ENCODE assay signal across 8 mouse cellular contexts in the genomic region with DNA sequence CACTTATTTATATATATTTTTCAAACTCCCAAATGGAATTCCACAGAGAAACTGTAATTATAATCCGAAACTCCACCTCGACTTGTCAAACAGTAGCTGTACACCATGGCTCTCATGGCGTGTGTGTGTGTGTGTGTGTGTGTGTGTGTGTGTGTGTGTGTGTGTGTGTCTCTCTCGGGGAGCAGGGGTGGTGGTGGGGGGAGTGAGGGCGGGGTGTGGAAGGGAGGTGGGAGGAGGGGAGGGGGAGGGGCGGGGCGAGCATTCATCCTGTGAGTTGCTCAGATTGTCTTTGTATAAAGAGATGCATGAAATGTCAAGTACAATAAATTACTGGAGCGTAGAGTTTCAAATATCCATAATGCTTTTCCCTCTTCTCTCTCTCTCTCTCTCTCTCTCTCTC.
DNase-seq lines count a peak whose midpoint lies in the region; ATAC-seq lines count a peak whose summit lies in the region.

No protein-coding gene starts in this region.

- no peak for ATAC-seq in limb, embryonic 12.5 days (ENCODE audit: insufficient number of reproducible peaks, insufficient read depth, low FRiP score, low TSS enrichment, low read depth)
- ATAC-seq in forebrain, embryonic 13.5 days, result peak; percentile 57
- peak; percentile 69; the same call in 1 of the 2 replicates for ATAC-seq in midbrain, embryonic 14.5 days (ENCODE audit: low FRiP score, low TSS enrichment)
- no peak for ATAC-seq in liver, embryonic 12.5 days

- H3K4me1 ChIP-seq in limb, embryonic 12.5 days (replicated peaks), result peaks cover 43% of the 10 kb centered on the region
- peaks cover 46% of the 10 kb centered on the region for H3K4me1 ChIP-seq in limb, embryonic 10.5 days
- H3K4me1 ChIP-seq in forebrain, embryonic 13.5 days, result peaks cover 34% of the 10 kb centered on the region
- peaks cover 25% of the 10 kb centered on the region for H3K4me1 ChIP-seq in midbrain, embryonic 14.5 days (ENCODE audit: control insufficient read depth, insufficient read depth, low read length)
- peaks cover 11% of the 10 kb centered on the region; the same call in 1 of the 2 replicates for H3K4me1 ChIP-seq in liver, embryonic 12.5 days

- no peaks in the 10 kb centered on the region for H3K27me3 ChIP-seq in limb, embryonic 12.5 days
- no peaks in the 10 kb centered on the region for H3K27me3 ChIP-seq in limb, embryonic 10.5 days (ENCODE audit: low read depth, poor library complexity, severe bottlenecking)
- H3K27me3 ChIP-seq in forebrain, embryonic 13.5 days, result no peaks in the 10 kb centered on the region
- no peaks in the 10 kb centered on the region for H3K27me3 ChIP-seq in midbrain, embryonic 14.5 days (ENCODE audit: control insufficient read depth, insufficient read depth, low read length)
- no peaks in the 10 kb centered on the region for H3K27me3 ChIP-seq in liver, embryonic 12.5 days (replicated peaks)

- H3K9me3 ChIP-seq in limb, embryonic 12.5 days, result no peaks in the 10 kb centered on the region
- no peaks in the 10 kb centered on the region for H3K9me3 ChIP-seq in limb, embryonic 10.5 days (replicated peaks)
- H3K9me3 ChIP-seq in forebrain, embryonic 13.5 days (replicated peaks), result no peaks in the 10 kb centered on the region
- no peaks in the 10 kb centered on the region for H3K9me3 ChIP-seq in midbrain, embryonic 14.5 days (ENCODE audit: control insufficient read depth, low read length)
- no peaks in the 10 kb centered on the region for H3K9me3 ChIP-seq in liver, embryonic 12.5 days (replicated peaks)

- H3K36me3 ChIP-seq in limb, embryonic 12.5 days, result peaks cover 23% of the 10 kb centered on the region
- H3K36me3 ChIP-seq in limb, embryonic 10.5 days, result peaks cover 17% of the 10 kb centered on the region
- H3K36me3 ChIP-seq in forebrain, embryonic 13.5 days (ENCODE audit: poor library complexity, severe bottlenecking), result no peaks in the 10 kb centered on the region
- H3K36me3 ChIP-seq in midbrain, embryonic 14.5 days (ENCODE audit: control insufficient read depth, insufficient read depth, low read length), result peaks cover 1% of the 10 kb centered on the region; the same call in 1 of the 2 replicates
- no peaks in the 10 kb centered on the region for H3K36me3 ChIP-seq in liver, embryonic 12.5 days

- peak overlapping the region; percentile 34 for H3K4me2 ChIP-seq in limb, embryonic 12.5 days
- peak overlapping the region; percentile 49 for H3K4me2 ChIP-seq in forebrain, embryonic 13.5 days
- H3K4me2 ChIP-seq in midbrain, embryonic 14.5 days (ENCODE audit: low read length), result peak overlapping the region; percentile 34
- no peak overlapping the region for H3K4me2 ChIP-seq in liver, embryonic 12.5 days

- no peak overlapping the region for H3K4me3 ChIP-seq in limb, embryonic 12.5 days (replicated peaks)
- H3K4me3 ChIP-seq in limb, embryonic 10.5 days, result no peak overlapping the region
- no peak overlapping the region for H3K4me3 ChIP-seq in forebrain, embryonic 13.5 days
- H3K4me3 ChIP-seq in midbrain, embryonic 14.5 days (replicated peaks; ENCODE audit: low read depth, low read length), result no peak overlapping the region
- no peak overlapping the region for H3K4me3 ChIP-seq in liver, embryonic 12.5 days

- 46% methylated on average over 6 of the region's 8 CpGs for WGBS in limb, embryonic 12.5 days
- WGBS in limb, embryonic 10.5 days, result 84% methylated on average over 8 of the region's 8 CpGs
- WGBS in forebrain, embryonic 13.5 days, result 31% methylated on average over 4 of the region's 8 CpGs
- 36% methylated on average over 7 of the region's 8 CpGs for WGBS in midbrain, embryonic 14.5 days
- WGBS in liver, embryonic 12.5 days (ENCODE audit: insufficient replicate concordance), result 68% methylated on average over 4 of the region's 8 CpGs

- 0 out of 2 replicates have a peak overlapping the region, but pooled peaks have one; percentile 50 for H3K27ac ChIP-seq in limb, embryonic 12.5 days
- no peak overlapping the region for H3K27ac ChIP-seq in limb, embryonic 10.5 days
- no peak overlapping the region for H3K27ac ChIP-seq in forebrain, embryonic 13.5 days
- no peak overlapping the region for H3K27ac ChIP-seq in midbrain, embryonic 14.5 days (replicated peaks; ENCODE audit: low read depth, low read length)
- H3K27ac ChIP-seq in liver, embryonic 12.5 days, result no peak overlapping the region

- H3K9ac ChIP-seq in limb, embryonic 12.5 days (replicated peaks), result no peak overlapping the region
- no peak overlapping the region for H3K9ac ChIP-seq in forebrain, embryonic 13.5 days
- no peak overlapping the region for H3K9ac ChIP-seq in midbrain, embryonic 14.5 days (replicated peaks; ENCODE audit: low read length)
- no peak overlapping the region for H3K9ac ChIP-seq in liver, embryonic 12.5 days

- DNase-seq in cerebellum, postnatal 25 days, result peak; percentile 39 to 72
- DNase-seq in cerebellum, adult 11 months, result no peak
- DNase-seq in limb, embryonic 10.5 days (ENCODE audit: low spot score), result no peak
- peak; percentile 50 for DNase-seq in midbrain, embryonic 14.5 days
- DNase-seq in spleen, adult 18-20 months, result no peak

Comparison
In these comparisons a context has a peak if more than half of its experiments do, and no peak if none do; other contexts are left out.
1. DNase-seq: peak in cerebellum, postnatal 25 days (2 of 2) and midbrain, embryonic 14.5 days (single experiment); none in cerebellum, adult 11 months (single experiment), limb, embryonic 10.5 days (single experiment) and spleen, adult 18-20 months (0 of 2).
2. ATAC-seq: peak in forebrain, embryonic 13.5 days (single experiment) and midbrain, embryonic 14.5 days (single experiment); none in limb, embryonic 12.5 days (single experiment) and liver, embryonic 12.5 days (single experiment).